Mouse (Mus musculus) stomach, embryonic 16.5 days (tissue): ENCODE data around the gene Ttll5. TPM values are rescaled to one million over a fixed set of nuclear protein-coding genes. Genes with fewer than 3 reads are reported as not detected.

Experiments used
- ATAC-seq: fragments of 200-750 bp; cut with Nextera tagmentation; 2 replicates; pipeline ENCODE4 v1.8.0; 2017; ENCODE audit warnings: moderate number of reproducible peaks, moderate TSS enrichment; ENCODE audit not compliant: insufficient read depth, low FRiP score
- H3K27ac ChIP-seq: fragments of 300-500 bp; sonication (generic); 2 replicates; pipeline ENCODE4 v1.5.1; 2014; ENCODE audit warnings: low read length
- H3K27me3 ChIP-seq: fragments of 300-500 bp; sonication (generic); 2 replicates; pipeline ENCODE4 v1.6.1; 2014; ENCODE audit warnings: low read length, control low read depth, mixed read lengths; ENCODE audit not compliant: control insufficient read depth, insufficient read depth
- H3K36me3 ChIP-seq: fragments of 300-500 bp; sonication (generic); 2 replicates; pipeline ENCODE4 v1.6.1; 2014; ENCODE audit warnings: low read length; ENCODE audit not compliant: control insufficient read depth, insufficient read depth
- H3K4me1 ChIP-seq: fragments of 300-500 bp; sonication (generic); 2 replicates; pipeline ENCODE4 v1.6.1; 2014; ENCODE audit warnings: low read length, control low read depth, mixed read lengths; ENCODE audit not compliant: control insufficient read depth, insufficient read depth
- H3K4me2 ChIP-seq: fragments of 300-500 bp; sonication (generic); 2 replicates; pipeline ENCODE4 v1.6.1; 2014; ENCODE audit warnings: low read depth, low read length, mixed read lengths
- H3K4me3 ChIP-seq: fragments of 300-500 bp; sonication (generic); replicated peaks from 2 replicates; pipeline ENCODE4 v1.5.1; 2014; ENCODE audit warnings: mild to moderate bottlenecking, low read length
- H3K9ac ChIP-seq: fragments of 300-500 bp; sonication (generic); 2 replicates; pipeline ENCODE4 v1.6.1; 2014; ENCODE audit warnings: low read length
- H3K9me3 ChIP-seq: fragments of 300-500 bp; sonication (generic); replicated peaks from 2 replicates; pipeline ENCODE4 v1.6.1; 2016; ENCODE audit warnings: low read length, control low read depth; ENCODE audit not compliant: control insufficient read depth
- WGBS: fragments of 180-500 bp; shearing (Covaris S2); extraction: QIAGEN DNeasy Blood & Tissue Kit; methylation state at CpG from one replicate; pipeline ENCODE4 v1.1.7; 2014; 5-methylcytosine and 5-hydroxymethylcytosine counted together
- polyA plus RNA-seq: library from polyadenylated mRNA; unstranded; fragments of >200 nt; fragmentation: Nextera tagmentation; extraction: Ambion mirVana; gene quantifications from 2 replicates; pipeline ENCODE4 v1.2.1, GENCODE M21; 2015

The Ttll5 gene
- polyA plus RNA-seq, 1 experiment from 2014 or later = 11.4 TPM

DNA sequence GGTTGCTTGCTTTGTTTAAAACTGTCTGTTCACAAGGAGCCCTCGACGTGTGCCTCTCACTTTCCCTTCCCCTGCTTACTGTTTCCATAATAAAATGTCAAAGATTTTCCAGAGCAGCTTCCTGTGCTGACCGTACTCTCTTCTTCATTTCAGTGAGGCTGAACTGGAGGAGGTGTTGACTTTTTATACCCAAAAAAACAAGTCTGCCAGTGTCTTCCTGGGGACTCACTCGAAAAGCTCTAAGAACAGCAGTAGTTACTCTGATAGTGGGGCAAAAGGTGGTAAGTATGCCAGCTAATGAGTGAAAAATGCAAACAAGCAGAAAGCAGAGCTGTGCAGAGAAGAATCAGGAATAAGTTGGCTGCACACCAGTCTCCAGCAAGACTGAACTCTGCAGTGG, 105.3 kb downstream of the Ttll5 start:
- H3K4me2 ChIP-seq = no peak overlapping the region
- H3K27ac ChIP-seq = peak overlapping the region; percentile 50
- peaks cover 18% of the 10 kb centered on the region for H3K36me3 ChIP-seq
- H3K4me1 ChIP-seq = no peaks in the 10 kb centered on the region
- H3K4me3 ChIP-seq = no peak overlapping the region
- WGBS = 42% methylated on average over 4 of the region's 4 CpGs
- 0 out of 2 replicates have a peak, but pooled peaks cover 4% of the 10 kb centered on the region for H3K9me3 ChIP-seq
- no peak overlapping the region for H3K9ac ChIP-seq
- H3K27me3 ChIP-seq = no peaks in the 10 kb centered on the region
- no peak for ATAC-seq

DNA sequence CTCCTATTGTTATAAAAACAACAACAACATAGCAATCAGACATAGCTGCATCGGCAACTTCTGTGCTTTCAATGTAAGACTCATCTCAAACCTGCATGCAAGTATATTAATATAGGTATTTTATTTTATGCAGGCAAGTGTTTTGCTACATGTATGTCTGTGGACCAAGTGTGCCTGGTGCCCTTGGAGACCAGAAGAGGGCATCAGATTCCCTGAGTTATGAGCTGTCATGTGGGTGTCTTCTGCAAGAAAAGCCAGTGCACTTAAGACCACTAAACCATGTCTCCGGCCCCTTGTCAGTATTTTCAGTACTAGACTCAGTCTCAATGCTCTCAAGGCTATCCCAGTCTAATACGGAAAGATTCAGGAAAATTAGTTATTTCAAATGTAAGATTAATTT, 106.3 kb downstream of the Ttll5 start:
- WGBS = 92% methylated on average over 3 of the region's 3 CpGs
- ATAC-seq = no peak
- H3K4me3 ChIP-seq = no peak overlapping the region

DNA sequence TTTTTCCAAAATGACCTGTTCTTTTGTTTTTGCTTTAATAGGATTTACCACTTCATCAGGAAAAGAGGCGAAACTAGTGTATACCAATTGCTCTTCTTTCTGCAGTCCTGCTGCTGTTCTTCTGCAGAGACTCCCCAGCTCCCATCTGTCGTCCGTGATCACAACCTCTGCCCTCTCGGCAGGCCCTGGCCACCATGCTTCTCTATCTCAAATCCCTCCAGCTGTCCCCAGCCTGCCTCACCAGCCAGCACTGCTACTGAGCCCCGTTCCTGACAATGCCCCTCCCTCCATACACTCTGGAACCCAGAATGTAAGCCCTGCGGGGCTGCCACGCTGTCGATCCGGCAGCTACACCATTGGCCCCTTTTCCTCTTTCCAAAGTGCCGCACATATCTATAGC, 108.8 kb downstream of the Ttll5 start:
- 92% methylated on average over 10 of the region's 10 CpGs for WGBS
- no peak for ATAC-seq
- peaks cover 18% of the 10 kb centered on the region for H3K36me3 ChIP-seq

More for the DNA sequence above, 106.3 kb downstream of the Ttll5 start:
- no peak overlapping the region for H3K9ac ChIP-seq
- no peaks in the 10 kb centered on the region for H3K4me1 ChIP-seq
- H3K4me2 ChIP-seq = no peak overlapping the region
- no peak overlapping the region for H3K27ac ChIP-seq
- H3K9me3 ChIP-seq = 0 out of 2 replicates have a peak, but pooled peaks cover 4% of the 10 kb centered on the region
- no peaks in the 10 kb centered on the region for H3K27me3 ChIP-seq
- peaks cover 18% of the 10 kb centered on the region for H3K36me3 ChIP-seq

GRCm38 (mm10) chr12:85937384-85937783, 112.9 kb downstream of the Ttll5 start:
- Histone ChIP-seq H3K27me3 (no peaks in the 10 kb centered on the region), H3K4me1 (no peaks in the 10 kb centered on the region), H3K36me3 (peaks cover 14% of the 10 kb centered on the region), H3K4me3 (no peak overlapping the region), H3K27ac (no peak overlapping the region), H3K4me2 (no peak overlapping the region), H3K9me3 (0 out of 2 replicates have a peak, but pooled peaks cover 4% of the 10 kb centered on the region), H3K9ac (no peak overlapping the region)
- 87% methylated on average over 5 of the region's 5 CpGs for WGBS
- ATAC-seq = no peak

More for the DNA sequence above, 108.8 kb downstream of the Ttll5 start:
- H3K9me3 ChIP-seq = 0 out of 2 replicates have a peak, but pooled peaks cover 4% of the 10 kb centered on the region
- H3K4me1 ChIP-seq = no peaks in the 10 kb centered on the region
- no peak overlapping the region for H3K4me2 ChIP-seq
- H3K4me3 ChIP-seq = no peak overlapping the region
- H3K9ac ChIP-seq = no peak overlapping the region
- H3K27me3 ChIP-seq = no peaks in the 10 kb centered on the region
- H3K27ac ChIP-seq = no peak overlapping the region

DNA sequence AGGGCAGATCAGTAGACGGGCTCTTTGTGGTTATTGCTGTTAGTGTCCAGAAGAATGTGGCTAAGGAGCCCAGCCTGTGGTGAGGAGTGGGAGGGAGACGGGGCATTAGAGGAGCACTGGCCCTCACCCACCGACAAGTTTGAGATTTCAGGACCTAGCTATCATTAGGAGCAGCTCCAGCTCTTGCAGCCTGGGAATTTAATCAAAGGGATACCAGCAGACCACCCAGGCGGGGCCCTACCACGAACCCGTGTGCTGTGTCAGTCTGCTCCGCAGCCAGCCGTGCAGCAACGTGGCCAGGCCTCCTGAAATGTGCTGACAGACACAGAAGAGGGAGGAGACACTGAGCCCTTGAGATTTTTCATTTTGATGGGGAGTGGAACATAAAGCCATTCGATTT, 119.0 kb downstream of the Ttll5 start:
- Histone ChIP-seq H3K27me3 (no peaks in the 10 kb centered on the region), H3K4me3 (no peak overlapping the region), H3K4me1 (peaks cover 10% of the 10 kb centered on the region), H3K36me3 (no peaks in the 10 kb centered on the region), H3K9ac (no peak overlapping the region), H3K9me3 (no peaks in the 10 kb centered on the region), H3K27ac (peak overlapping the region; percentile 21; the same call in 1 of the 2 replicates), H3K4me2 (no peak overlapping the region)
- ATAC-seq = peak; percentile 40; the same call in 1 of the 2 replicates
- 35% methylated on average over 10 of the region's 10 CpGs for WGBS

GRCm38 (mm10) chr12:85944419-85944818, 120.0 kb downstream of the Ttll5 start:
- no peak overlapping the region for H3K9ac ChIP-seq
- no peak overlapping the region for H3K27ac ChIP-seq
- H3K4me2 ChIP-seq = no peak overlapping the region
- H3K36me3 ChIP-seq = no peaks in the 10 kb centered on the region
- no peak overlapping the region for H3K4me3 ChIP-seq
- H3K4me1 ChIP-seq = peaks cover 10% of the 10 kb centered on the region
- 91% methylated on average over 3 of the region's 3 CpGs for WGBS
- H3K27me3 ChIP-seq = no peaks in the 10 kb centered on the region
- no peak for ATAC-seq
- H3K9me3 ChIP-seq = no peaks in the 10 kb centered on the region

DNA sequence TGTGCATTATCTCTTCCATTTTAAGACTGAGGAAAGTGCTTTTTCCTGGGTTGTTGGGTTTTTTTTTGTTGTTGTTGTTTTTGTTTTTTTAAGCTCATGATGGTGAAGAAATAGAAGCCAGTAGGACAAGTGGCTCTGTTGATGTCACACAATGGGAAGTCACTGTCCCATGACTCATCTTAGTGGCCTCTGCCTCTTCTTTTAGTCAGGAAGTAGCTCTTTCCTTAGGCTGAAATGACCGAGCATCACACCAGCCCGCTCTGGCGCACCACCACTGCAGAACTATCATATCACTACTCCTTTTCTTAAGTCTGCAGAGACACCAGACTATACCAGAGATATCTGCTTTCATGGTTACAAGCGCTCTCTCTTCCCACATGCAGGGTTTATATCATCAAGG, 122.7 kb downstream of the Ttll5 start:
- peaks cover 10% of the 10 kb centered on the region for H3K4me1 ChIP-seq
- WGBS = 94% methylated on average over 4 of the region's 4 CpGs
- H3K9me3 ChIP-seq = no peaks in the 10 kb centered on the region; the same call in 1 of the 2 replicates
- no peak overlapping the region for H3K9ac ChIP-seq
- no peak for ATAC-seq
- H3K27me3 ChIP-seq = no peaks in the 10 kb centered on the region
- H3K4me2 ChIP-seq = no peak overlapping the region
- H3K4me3 ChIP-seq = no peak overlapping the region
- no peak overlapping the region for H3K27ac ChIP-seq
- H3K36me3 ChIP-seq = no peaks in the 10 kb centered on the region

GRCm38 (mm10) chr12:85949667-85950066, 125.2 kb downstream of the Ttll5 start:
- no peak for ATAC-seq
- H3K36me3 ChIP-seq = no peaks in the 10 kb centered on the region
- no peaks in the 10 kb centered on the region; the same call in 1 of the 2 replicates for H3K9me3 ChIP-seq
- H3K4me2 ChIP-seq = no peak overlapping the region
- H3K4me1 ChIP-seq = no peaks in the 10 kb centered on the region
- H3K9ac ChIP-seq = no peak overlapping the region
- H3K4me3 ChIP-seq = no peak overlapping the region
- WGBS = 76% methylated on average over 6 of the region's 6 CpGs
- H3K27ac ChIP-seq = no peak overlapping the region
- no peaks in the 10 kb centered on the region for H3K27me3 ChIP-seq

DNA sequence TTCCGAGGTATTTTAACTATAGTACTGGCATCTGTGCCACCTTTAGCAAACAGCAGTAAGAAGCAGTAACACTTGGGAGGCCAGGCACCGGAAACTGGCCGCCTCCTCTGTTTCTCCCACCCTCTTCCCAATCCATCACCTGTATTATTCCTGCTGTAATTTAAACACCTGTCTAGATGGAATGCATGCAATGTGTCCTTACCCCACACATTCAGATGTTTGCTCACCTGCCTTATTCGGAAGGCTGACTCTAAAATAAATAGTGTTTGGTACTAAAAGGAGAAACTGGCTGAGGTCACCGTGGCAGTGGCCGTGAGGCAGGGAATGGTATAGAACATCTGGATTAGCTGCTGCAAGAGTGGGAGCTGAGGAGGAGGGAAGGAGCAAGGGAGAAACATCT, 125.9 kb downstream of the Ttll5 start:
- Histone ChIP-seq H3K4me1 (no peaks in the 10 kb centered on the region), H3K36me3 (no peaks in the 10 kb centered on the region), H3K9me3 (no peaks in the 10 kb centered on the region; the same call in 1 of the 2 replicates), H3K27ac (no peak overlapping the region), H3K4me3 (no peak overlapping the region), H3K27me3 (no peaks in the 10 kb centered on the region), H3K4me2 (no peak overlapping the region), H3K9ac (no peak overlapping the region)
- 35% methylated on average over 6 of the region's 6 CpGs for WGBS
- no peak; the same call in 1 of the 2 replicates for ATAC-seq
